Mouse (Mus musculus) heart, postnatal 0 days (tissue): ENCODE results near the gene Slc9a4.

Source experiments
- CTCF ChIP-seq: IDR thresholded peaks from 2 replicates; pipeline ENCODE4 v1.5.1; 2016; ENCODE audit warnings: antibody characterized with exemption, control low read depth, low read depth
- EP300 ChIP-seq: IDR thresholded peaks from 2 replicates; pipeline ENCODE4 v1.6.1; 2016; ENCODE audit warnings: antibody characterized with exemption, low read depth

GRCm38 (mm10) chr1:40580269-40580668 is 388 bp downstream of the Slc9a4 start:
- TF ChIP-seq CTCF (no peak), EP300 (no peak)
